Mouse (Mus musculus): ENCODE measurements around the gene Hist1h3b. TPM values are rescaled to one million over a fixed set of nuclear protein-coding genes. Genes with fewer than 3 reads are reported as not detected.
A peak's percentile ranks its signal among the peaks of the same experiment; 100 is the strongest.

The Hist1h3b gene
- polyA plus RNA-seq, 1 experiment = 0.88 TPM

DNA sequence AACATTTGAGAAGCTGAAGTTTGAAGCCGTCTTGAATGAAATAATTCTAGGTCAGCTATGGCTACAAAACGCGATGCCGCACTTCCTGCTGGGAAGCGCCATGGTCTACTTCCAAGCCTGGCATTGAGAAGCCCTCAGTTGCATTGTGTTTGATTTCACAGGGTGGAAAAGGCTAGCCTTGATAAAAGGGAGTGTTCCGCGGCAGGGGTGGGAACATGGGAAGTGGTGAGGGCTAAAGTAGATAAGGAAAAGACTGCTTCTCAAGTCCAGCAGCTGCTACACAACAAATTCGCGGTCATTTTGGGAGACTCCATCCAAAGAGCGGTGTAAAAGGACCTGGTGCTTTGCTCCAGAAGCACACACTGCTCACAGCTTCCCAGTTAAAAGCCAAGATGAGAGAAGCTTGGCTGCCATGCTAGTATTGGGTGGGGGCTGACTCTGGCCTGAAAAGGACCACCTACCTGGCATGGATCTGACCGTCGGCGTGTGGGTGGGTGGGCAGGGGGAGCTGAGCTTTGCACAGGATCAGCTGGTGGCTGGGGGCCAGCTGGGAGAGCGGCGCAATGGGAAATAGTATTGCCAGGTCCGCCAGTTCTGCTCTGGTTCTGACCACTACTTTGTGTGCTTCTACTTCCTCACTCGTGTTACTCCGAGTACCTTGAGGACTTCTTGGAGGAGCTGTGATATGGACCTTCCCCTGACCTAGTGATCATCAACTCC, 23.4 kb upstream of the Hist1h3b start:
- WGBS = 92% methylated on average over 18 of the region's 18 CpGs

GRCm38 (mm10) chr13:23729192-23729525, 22.9 kb upstream of the Hist1h3b start:
- no peaks in the 10 kb centered on the region for H3K27me3 ChIP-seq (replicated peaks; ENCODE audit: control insufficient read depth, insufficient read depth, low read length)
- no peak for TF ChIP-seq POLR2A (IDR thresholded peaks at IDR 0.05; ENCODE audit: low read depth, low read length)
- no peak for TF ChIP-seq CTCF (conservative IDR thresholded peaks at IDR 0.05; ENCODE audit: insufficient read depth, insufficient read length, low read depth, low read length)
- no peak overlapping the region for H3K27ac ChIP-seq (ENCODE audit: insufficient read depth, low read depth, low read length)
- 77% methylated on average over 9 of the region's 9 CpGs for WGBS
- H3K4me1 ChIP-seq (ENCODE audit: control insufficient read depth, insufficient read depth, low read length) = peaks cover 7% of the 10 kb centered on the region; the same call in 1 of the 2 replicates
- no peak for DNase-seq
- no peak overlapping the region for H3K4me3 ChIP-seq (ENCODE audit: insufficient read depth, low read depth, low read length)
- H3K36me3 ChIP-seq (ENCODE audit: control insufficient read depth, insufficient read depth, low read length) = no peaks in the 10 kb centered on the region

More for the DNA sequence above, 23.4 kb upstream of the Hist1h3b start:
- peaks cover 7% of the 10 kb centered on the region; the same call in 1 of the 2 replicates for H3K4me1 ChIP-seq (ENCODE audit: control insufficient read depth, insufficient read depth, low read length)
- H3K27me3 ChIP-seq (replicated peaks; ENCODE audit: control insufficient read depth, insufficient read depth, low read length) = no peaks in the 10 kb centered on the region
- H3K27ac ChIP-seq (ENCODE audit: insufficient read depth, low read depth, low read length) = no peak overlapping the region
- DNase-seq = no peak
- no peak overlapping the region for H3K4me3 ChIP-seq (ENCODE audit: insufficient read depth, low read depth, low read length)
- TF ChIP-seq POLR2A (IDR thresholded peaks at IDR 0.05; ENCODE audit: low read depth, low read length) (no peak), CTCF (conservative IDR thresholded peaks at IDR 0.05; ENCODE audit: insufficient read depth, insufficient read length, low read depth, low read length) (no peak)
- no peaks in the 10 kb centered on the region for H3K36me3 ChIP-seq (ENCODE audit: control insufficient read depth, insufficient read depth, low read length)

DNA sequence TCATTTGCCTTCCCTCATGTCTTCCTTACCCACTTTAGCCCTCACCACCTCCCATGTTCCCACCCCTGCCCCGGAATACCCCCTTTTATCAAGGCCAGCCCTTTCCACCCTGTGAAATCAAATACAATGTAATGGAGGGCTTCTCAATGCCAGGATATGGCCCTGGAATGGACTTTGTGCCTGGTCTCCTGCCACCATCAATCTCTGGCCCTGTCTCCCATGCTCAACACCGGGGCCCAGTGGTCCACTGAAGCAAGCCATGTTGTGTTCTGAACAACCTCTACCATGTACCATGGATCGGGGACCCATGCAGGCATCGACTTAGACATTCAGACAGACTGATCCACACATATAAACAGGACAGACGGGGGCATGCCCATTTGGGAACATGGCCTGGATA, 22.4 kb upstream of the Hist1h3b start:
- no peaks in the 10 kb centered on the region for H3K36me3 ChIP-seq (ENCODE audit: control insufficient read depth, insufficient read depth, low read length)
- DNase-seq = no peak
- H3K4me1 ChIP-seq (ENCODE audit: control insufficient read depth, insufficient read depth, low read length) = peaks cover 7% of the 10 kb centered on the region; the same call in 1 of the 2 replicates
- no peak for TF ChIP-seq POLR2A (IDR thresholded peaks at IDR 0.05; ENCODE audit: low read depth, low read length)
- TF ChIP-seq CTCF (conservative IDR thresholded peaks at IDR 0.05; ENCODE audit: insufficient read depth, insufficient read length, low read depth, low read length) = no peak
- no peak overlapping the region for H3K4me3 ChIP-seq (ENCODE audit: insufficient read depth, low read depth, low read length)
- no peak overlapping the region for H3K27ac ChIP-seq (ENCODE audit: insufficient read depth, low read depth, low read length)
- H3K27me3 ChIP-seq (replicated peaks; ENCODE audit: control insufficient read depth, insufficient read depth, low read length) = no peaks in the 10 kb centered on the region
- 92% methylated on average over 5 of the region's 5 CpGs for WGBS

DNA sequence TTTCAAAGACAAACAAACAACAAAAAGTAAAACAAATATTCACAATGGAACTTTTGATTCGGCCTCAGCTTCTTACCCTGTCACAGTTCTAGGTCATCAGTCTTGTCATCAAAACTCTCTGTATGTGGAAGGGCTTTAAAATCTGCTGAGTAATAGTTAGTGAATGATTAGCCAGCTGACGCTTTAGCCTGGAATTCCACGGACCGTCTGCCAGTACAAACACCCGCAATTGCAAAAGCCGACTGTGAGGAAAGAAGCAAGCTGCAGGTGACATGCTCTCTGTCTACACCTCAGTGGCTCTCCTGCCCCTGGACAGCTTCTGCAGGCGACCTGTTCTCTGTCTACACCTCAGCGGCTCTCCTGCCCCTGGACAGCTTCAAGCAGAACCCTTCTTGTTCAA, 21.6 kb upstream of the Hist1h3b start:
- Histone ChIP-seq H3K27ac (ENCODE audit: insufficient read depth, low read depth, low read length) (peak overlapping the region; percentile 76; the same call in 1 of the 2 replicates), H3K4me3 (ENCODE audit: insufficient read depth, low read depth, low read length) (no peak overlapping the region), H3K27me3 (replicated peaks; ENCODE audit: control insufficient read depth, insufficient read depth, low read length) (no peaks in the 10 kb centered on the region), H3K4me1 (ENCODE audit: control insufficient read depth, insufficient read depth, low read length) (0 out of 2 replicates have a peak, but pooled peaks cover 3% of the 10 kb centered on the region), H3K36me3 (ENCODE audit: control insufficient read depth, insufficient read depth, low read length) (no peaks in the 10 kb centered on the region)
- no peak for TF ChIP-seq CTCF (conservative IDR thresholded peaks at IDR 0.05; ENCODE audit: insufficient read depth, insufficient read length, low read depth, low read length)
- TF ChIP-seq POLR2A (IDR thresholded peaks at IDR 0.05; ENCODE audit: low read depth, low read length) = no peak
- WGBS = 12% methylated on average over 8 of the region's 8 CpGs
- peak; percentile 93 for DNase-seq

DNA sequence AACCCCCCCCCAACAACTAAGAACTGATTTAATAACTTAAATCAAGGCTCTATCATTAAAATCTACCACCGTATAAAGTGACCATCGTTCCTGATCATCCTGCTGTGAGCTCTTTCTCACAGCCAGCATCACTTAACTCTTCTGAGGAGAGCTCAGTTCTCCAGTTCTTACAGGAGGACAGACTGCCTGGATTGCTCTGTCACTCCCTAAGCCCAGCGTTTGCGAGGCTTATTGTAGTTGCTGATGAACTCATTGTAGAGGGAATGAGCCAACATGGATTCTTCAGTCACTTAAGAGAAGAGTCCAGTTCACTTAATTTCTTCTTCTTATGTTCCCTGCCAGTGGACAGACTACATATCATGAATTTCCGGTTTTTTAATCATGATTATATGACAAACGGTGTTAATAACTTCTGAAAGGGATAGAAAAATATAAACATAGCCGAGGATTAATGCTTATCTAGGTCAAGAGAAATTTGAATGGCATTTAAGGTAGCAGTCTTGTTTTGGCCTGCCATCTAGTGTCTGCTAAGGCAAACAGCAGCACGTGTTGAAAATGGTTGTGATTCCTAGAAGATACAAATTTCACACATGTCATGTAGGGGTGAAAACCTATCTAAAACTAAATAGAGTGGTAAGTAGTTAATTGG, 19.8 kb upstream of the Hist1h3b start:
- Histone ChIP-seq H3K4me3 (ENCODE audit: insufficient read depth, low read depth, low read length) (no peak overlapping the region), H3K36me3 (ENCODE audit: control insufficient read depth, insufficient read depth, low read length) (no peaks in the 10 kb centered on the region)
- peak; percentile 60 for DNase-seq

DNA sequence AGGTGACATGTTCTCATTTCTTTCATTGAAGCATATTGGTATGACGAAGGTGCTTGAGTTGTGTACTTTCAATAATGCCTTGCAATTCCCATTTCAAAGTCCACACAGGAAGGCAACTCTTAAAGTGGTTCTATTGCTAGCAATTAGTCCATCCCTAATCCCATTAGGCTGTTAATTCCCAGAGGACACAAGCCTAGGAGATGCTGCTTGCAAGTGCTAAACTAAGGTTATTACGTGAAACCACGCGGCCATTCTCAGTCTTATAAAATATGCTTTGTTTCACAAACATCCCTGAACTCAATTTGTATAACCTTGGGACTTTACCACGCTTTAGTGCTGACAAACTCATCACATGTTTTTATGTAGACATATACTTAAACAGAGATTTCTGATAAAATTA, 15.0 kb upstream of the Hist1h3b start:
- whole genome bisulfite sequencing = 87% methylated on average over 5 of the region's 5 CpGs
- DNase-seq = no peak

More for the DNA sequence above, 19.8 kb upstream of the Hist1h3b start:
- TF ChIP-seq CTCF (conservative IDR thresholded peaks at IDR 0.05; ENCODE audit: insufficient read depth, insufficient read length, low read depth, low read length) (peak; percentile 30; the same call in 1 of the 2 replicates), POLR2A (IDR thresholded peaks at IDR 0.05; ENCODE audit: low read depth, low read length) (no peak)
- Histone ChIP-seq H3K4me1 (ENCODE audit: control insufficient read depth, insufficient read depth, low read length) (0 out of 2 replicates have a peak, but pooled peaks cover 3% of the 10 kb centered on the region), H3K27ac (ENCODE audit: insufficient read depth, low read depth, low read length) (no peak overlapping the region), H3K27me3 (replicated peaks; ENCODE audit: control insufficient read depth, insufficient read depth, low read length) (no peaks in the 10 kb centered on the region)
- 23% methylated on average over 8 of the region's 8 CpGs for WGBS

GRCm38 (mm10) chr13:23738041-23738440, 14.0 kb upstream of the Hist1h3b start:
- H3K4me3 ChIP-seq (ENCODE audit: insufficient read depth, low read depth, low read length) = no peak overlapping the region
- H3K36me3 ChIP-seq (ENCODE audit: control insufficient read depth, insufficient read depth, low read length) = peaks cover 3% of the 10 kb centered on the region; the same call in 1 of the 2 replicates
- H3K4me1 ChIP-seq (ENCODE audit: control insufficient read depth, insufficient read depth, low read length) = peaks cover 4% of the 10 kb centered on the region; the same call in 1 of the 2 replicates
- TF ChIP-seq POLR2A (IDR thresholded peaks at IDR 0.05; ENCODE audit: low read depth, low read length) = no peak
- TF ChIP-seq CTCF (conservative IDR thresholded peaks at IDR 0.05; ENCODE audit: insufficient read depth, insufficient read length, low read depth, low read length) = no peak
- DNase-seq = no peak
- 28% methylated on average over 4 of the region's 4 CpGs for WGBS
- H3K27ac ChIP-seq (ENCODE audit: insufficient read depth, low read depth, low read length) = peak overlapping the region; percentile 98
- no peaks in the 10 kb centered on the region for H3K27me3 ChIP-seq (replicated peaks; ENCODE audit: control insufficient read depth, insufficient read depth, low read length)

More for the DNA sequence above, 15.0 kb upstream of the Hist1h3b start:
- TF ChIP-seq CTCF (conservative IDR thresholded peaks at IDR 0.05; ENCODE audit: insufficient read depth, insufficient read length, low read depth, low read length) (no peak), POLR2A (IDR thresholded peaks at IDR 0.05; ENCODE audit: low read depth, low read length) (no peak)
- Histone ChIP-seq H3K27ac (ENCODE audit: insufficient read depth, low read depth, low read length) (no peak overlapping the region), H3K27me3 (replicated peaks; ENCODE audit: control insufficient read depth, insufficient read depth, low read length) (no peaks in the 10 kb centered on the region), H3K36me3 (ENCODE audit: control insufficient read depth, insufficient read depth, low read length) (peaks cover 3% of the 10 kb centered on the region; the same call in 1 of the 2 replicates), H3K4me1 (ENCODE audit: control insufficient read depth, insufficient read depth, low read length) (peaks cover 2% of the 10 kb centered on the region; the same call in 1 of the 2 replicates), H3K4me3 (ENCODE audit: insufficient read depth, low read depth, low read length) (no peak overlapping the region)
